Mouse (Mus musculus): ENCODE results near the gene Npas3.

Npas3 gene

GRCm38 (mm10) chr12:53882863-53883262 is 634.4 kb downstream of the Npas3 start:
- no peak for DNase-seq

- no peak for DNase-seq
These were observed 640.1 kb downstream of the Npas3 start for GRCm38 (mm10) chr12:53888624-53889023.

GRCm38 (mm10) chr12:53895909-53896308 is 647.4 kb downstream of the Npas3 start:
- no peak for DNase-seq

- DNase-seq: no peak
These were observed 660.3 kb downstream of the Npas3 start for GRCm38 (mm10) chr12:53908761-53909160.

- DNase-seq: no peak
These were observed 661.7 kb downstream of the Npas3 start for GRCm38 (mm10) chr12:53910192-53910591.

- DNase-seq: no peak
These were observed 673.7 kb downstream of the Npas3 start for GRCm38 (mm10) chr12:53922153-53922552.

GRCm38 (mm10) chr12:53948826-53949225 is 700.3 kb downstream of the Npas3 start:
- no peak for DNase-seq

GRCm38 (mm10) chr12:53962004-53962403 is 713.5 kb downstream of the Npas3 start:
- DNase-seq: no peak

GRCm38 (mm10) chr12:53963534-53963933 is 715.1 kb downstream of the Npas3 start:
- DNase-seq: no peak

GRCm38 (mm10) chr12:53969378-53970174 is 721.1 kb downstream of the Npas3 start:
- no peak for DNase-seq

- DNase-seq: no peak
These were observed 722.2 kb downstream of the Npas3 start for GRCm38 (mm10) chr12:53970721-53971120.

GRCm38 (mm10) chr12:53973414-53973813 is 724.9 kb downstream of the Npas3 start:
- DNase-seq: no peak

GRCm38 (mm10) chr12:53981575-53982507 is 733.4 kb downstream of the Npas3 start:
- no peak for DNase-seq

GRCm38 (mm10) chr12:53983946-53984345 is 735.5 kb downstream of the Npas3 start:
- no peak for DNase-seq

- no peak for DNase-seq
These were observed 737.7 kb downstream of the Npas3 start for GRCm38 (mm10) chr12:53985851-53986842.

- DNase-seq: peak; percentile 35
These were observed 743.9 kb downstream of the Npas3 start for GRCm38 (mm10) chr12:53992411-53992810.

- DNase-seq: no peak
These were observed 747.2 kb downstream of the Npas3 start for GRCm38 (mm10) chr12:53995710-53996109.

GRCm38 (mm10) chr12:53997141-53997540 is 748.7 kb downstream of the Npas3 start:
- no peak for DNase-seq

- DNase-seq: no peak
These were observed 751.5 kb downstream of the Npas3 start for GRCm38 (mm10) chr12:53999647-54000637.

- DNase-seq: no peak
These were observed 754.0 kb downstream of the Npas3 start for GRCm38 (mm10) chr12:54002496-54002895.

- DNase-seq: no peak
These were observed 756.1 kb downstream of the Npas3 start for GRCm38 (mm10) chr12:54004606-54005005.

All from thymus, postnatal 25 days (tissue).